Mouse (Mus musculus) liver, adult 2 months (tissue): ENCODE results near the gene Sf3b4. TPM values are rescaled to one million over a fixed set of nuclear protein-coding genes. Genes with fewer than 3 reads are reported as not detected.
A peak's percentile ranks its signal among the peaks of the same experiment; 100 is the strongest.

ENCODE experiments used
- DNase-seq: peaks from one replicate; pipeline ENCODE4 v3.0.0-alpha.2; 2011; ENCODE audit warnings: low read depth, low spot score; ENCODE audit errors: extremely low read depth
- H3K27ac ChIP-seq: fragments of 200-500 bp; replicated peaks from 2 replicates; pipeline ENCODE4 v1.5.1; 2012; ENCODE audit warnings: low read depth, mild to moderate bottlenecking, control low read depth, inconsistent platforms, low read length; ENCODE audit not compliant: insufficient read depth
- H3K27me3 ChIP-seq: fragments of 200-500 bp; 2 replicates; pipeline ENCODE4 v1.6.1; 2012; ENCODE audit warnings: mild to moderate bottlenecking, moderate library complexity, low read length, inconsistent platforms; ENCODE audit not compliant: control insufficient read depth, insufficient read depth
- H3K36me3 ChIP-seq: fragments of 200-500 bp; 2 replicates; pipeline ENCODE4 v1.6.1; 2012; ENCODE audit warnings: low read length, inconsistent platforms; ENCODE audit not compliant: control insufficient read depth, insufficient read depth
- H3K4me1 ChIP-seq: fragments of 200-500 bp; 2 replicates; pipeline ENCODE4 v1.6.1; 2011; ENCODE audit warnings: low read length; ENCODE audit not compliant: control insufficient read depth, insufficient read depth
- H3K4me3 ChIP-seq: fragments of 200-500 bp; 2 replicates; pipeline ENCODE4 v1.5.1; 2011; ENCODE audit warnings: low read depth, mild to moderate bottlenecking, control low read depth, low read length, moderate library complexity; ENCODE audit not compliant: insufficient read depth
- H3K79me2 ChIP-seq: fragments of 200-500 bp; 2 replicates; pipeline ENCODE4 v1.6.1; 2012; ENCODE audit warnings: inconsistent platforms, mild to moderate bottlenecking, low read length, moderate library complexity; ENCODE audit not compliant: control insufficient read depth, insufficient read depth
- H3K9ac ChIP-seq: fragments of 200-500 bp; 2 replicates; pipeline ENCODE4 v1.6.1; 2012; ENCODE audit warnings: low read depth, mild to moderate bottlenecking, control low read depth, inconsistent platforms, low read length
- CTCF ChIP-seq: fragments of 200-500 bp; IDR thresholded peaks from 2 replicates; pipeline ENCODE4 v1.5.1; 2011; ENCODE audit warnings: low read depth, low read length, control low read depth
- POLR2A ChIP-seq: fragments of 200-500 bp; IDR thresholded peaks from 2 replicates; pipeline ENCODE4 v1.6.1; 2011; ENCODE audit warnings: low read length, control low read depth; ENCODE audit not compliant: insufficient read depth; ENCODE audit errors: extremely low read depth
- WGBS: fragments of 180-500 bp; shearing (Covaris S2); methylation state at CpG from one replicate; pipeline ENCODE4 v1.1.7; 2018; 5-methylcytosine and 5-hydroxymethylcytosine counted together
- polyA plus RNA-seq: library from polyadenylated mRNA; depleted of rRNA; stranded (reverse); fragments of >200 nt; gene quantifications from 2 replicates; pipeline ENCODE4 v1.2.3, GENCODE M21; 2012
- total RNA-seq: library from RNA; depleted of rRNA; stranded (reverse); fragments of >200 nt; gene quantifications from 2 replicates; pipeline ENCODE4 v1.2.3, GENCODE M21; 2014

Sf3b4 gene
- total and polyA plus RNA-seq, 2 experiments, result 2.7 to 29.7 TPM

DNA sequence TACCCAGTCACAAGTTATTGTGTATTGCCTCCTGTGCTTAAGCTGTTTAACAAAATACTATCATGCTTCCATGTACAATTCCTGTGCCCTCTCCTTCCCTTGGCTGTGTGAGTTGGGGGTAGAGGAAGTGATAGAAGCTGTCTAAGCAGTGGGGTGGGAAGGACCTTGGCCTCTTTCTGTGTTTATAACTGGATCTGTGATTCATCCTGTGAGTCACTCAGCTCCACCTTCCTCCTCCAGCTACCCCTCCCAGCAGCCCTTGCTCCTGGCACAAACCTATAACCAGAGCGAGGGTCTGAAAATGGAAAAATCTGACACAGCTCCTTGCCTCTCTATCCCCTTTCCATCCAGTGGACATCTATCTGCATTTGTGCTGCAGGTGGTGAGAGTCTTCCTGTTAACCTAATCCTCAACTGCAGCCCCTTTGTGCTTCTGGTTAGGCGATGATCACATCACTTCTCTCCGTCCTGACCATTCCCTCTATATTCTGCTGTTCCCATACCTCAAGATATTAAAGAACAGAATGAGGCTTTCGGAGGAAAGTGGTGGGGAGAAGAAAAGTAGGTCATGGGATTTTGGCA is 11.8 kb upstream of the Sf3b4 start:
- Histone ChIP-seq H3K4me1 (peaks cover 8% of the 10 kb centered on the region), H3K27ac (no peak overlapping the region), H3K4me3 (no peak overlapping the region), H3K36me3 (no peaks in the 10 kb centered on the region), H3K79me2 (no peaks in the 10 kb centered on the region), H3K9ac (no peak overlapping the region), H3K27me3 (no peaks in the 10 kb centered on the region)
- WGBS, result 50% methylated on average over 4 of the region's 4 CpGs
- DNase-seq, result peak; percentile 36
- no peak for TF ChIP-seq POLR2A
- no peak for TF ChIP-seq CTCF

GRCm38 (mm10) chr3:96160803-96161516 is 11.2 kb upstream of the Sf3b4 start:
- 3% methylated on average over 12 of the region's 12 CpGs for WGBS
- peak; percentile 45; the same call in 1 of the 2 replicates for TF ChIP-seq POLR2A
- no peak for TF ChIP-seq CTCF

GRCm38 (mm10) chr3:96161869-96162840 is 10.0 kb upstream of the Sf3b4 start, which contains the start of gene Mtmr11:
TSS of gene Mtmr11 (plus strand) at chr3:96162004.
- WGBS, result 8% methylated on average over 16 of the region's 16 CpGs
- Histone ChIP-seq H3K4me1 (peaks cover 8% of the 10 kb centered on the region), H3K27me3 (no peaks in the 10 kb centered on the region), H3K27ac (peak within 1 kb of the TSS; percentile 71), H3K9ac (peak within 1 kb of the TSS; percentile 67), H3K4me3 (peak within 1 kb of the TSS; percentile 44), H3K36me3 (no peaks in the 10 kb centered on the region), H3K79me2 (no peaks in the 10 kb centered on the region)
- DNase-seq, result peak; percentile 58
- no peak for TF ChIP-seq CTCF
- no peak for TF ChIP-seq POLR2A

More at GRCm38 (mm10) chr3:96160803-96161516, 11.2 kb upstream of the Sf3b4 start:
- peak; percentile 81 for DNase-seq
- peak overlapping the region; percentile 67 for H3K9ac ChIP-seq
- peak overlapping the region; percentile 44 for H3K4me3 ChIP-seq
- H3K79me2 ChIP-seq, result no peaks in the 10 kb centered on the region
- H3K4me1 ChIP-seq, result peaks cover 8% of the 10 kb centered on the region
- no peaks in the 10 kb centered on the region for H3K27me3 ChIP-seq
- peak overlapping the region; percentile 71 for H3K27ac ChIP-seq
- H3K36me3 ChIP-seq, result no peaks in the 10 kb centered on the region

DNA sequence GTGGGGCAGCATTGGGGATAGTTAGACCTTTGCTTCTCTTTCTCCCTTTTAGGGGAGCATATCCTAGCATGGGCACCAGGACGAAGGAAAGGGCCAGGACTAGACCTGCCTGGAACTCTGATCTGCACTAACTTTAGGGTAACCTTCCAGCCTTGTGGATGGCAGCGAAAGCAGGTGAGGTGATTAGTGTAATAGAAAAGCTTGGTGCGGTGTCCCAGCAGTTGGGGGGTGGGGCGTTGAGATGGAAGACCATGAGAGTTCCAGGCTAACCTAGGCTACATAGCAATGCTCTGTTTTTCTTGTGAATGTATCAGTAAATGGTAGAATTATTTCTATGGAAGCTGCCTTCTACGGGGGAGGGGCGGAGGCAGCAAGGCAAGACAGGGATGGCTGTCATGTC is 9.1 kb upstream of the Sf3b4 start:
- TF ChIP-seq CTCF, result no peak
- TF ChIP-seq POLR2A, result no peak
- peaks cover 8% of the 10 kb centered on the region for H3K4me1 ChIP-seq
- no peak overlapping the region for H3K9ac ChIP-seq
- H3K27me3 ChIP-seq, result no peaks in the 10 kb centered on the region
- H3K36me3 ChIP-seq, result no peaks in the 10 kb centered on the region
- no peaks in the 10 kb centered on the region for H3K79me2 ChIP-seq
- no peak overlapping the region for H3K4me3 ChIP-seq
- WGBS, result 93% methylated on average over 6 of the region's 6 CpGs
- no peak overlapping the region for H3K27ac ChIP-seq
- no peak for DNase-seq

GRCm38 (mm10) chr3:96168466-96169158 is 3.5 kb upstream of the Sf3b4 start:
- TF ChIP-seq CTCF (no peak), POLR2A (no peak)
- no peak overlapping the region for H3K27ac ChIP-seq
- H3K4me1 ChIP-seq, result peaks cover 12% of the 10 kb centered on the region
- 46% methylated on average over 12 of the region's 12 CpGs for WGBS
- no peaks in the 10 kb centered on the region for H3K27me3 ChIP-seq
- H3K4me3 ChIP-seq, result no peak overlapping the region
- H3K36me3 ChIP-seq, result no peaks in the 10 kb centered on the region
- H3K9ac ChIP-seq, result no peak overlapping the region
- no peak for DNase-seq
- H3K79me2 ChIP-seq, result peaks cover 9% of the 10 kb centered on the region; the same call in 1 of the 2 replicates
